Mouse (Mus musculus) spleen, postnatal 14 days (tissue): ENCODE data around the gene Amy1.
"Not testable (repeated sequence)": the region's sequence is repeated elsewhere in the genome, so short reads cannot be mapped to it uniquely, and the experiment has no call there.

Source experiments
- DNase-seq, 2 experiments: peaks; one replicate each; pipeline ENCODE4 v3.0.0; 2021 to 2022; ENCODE audit warnings: low spot score in 2 of 2

The Amy1 gene

DNA sequence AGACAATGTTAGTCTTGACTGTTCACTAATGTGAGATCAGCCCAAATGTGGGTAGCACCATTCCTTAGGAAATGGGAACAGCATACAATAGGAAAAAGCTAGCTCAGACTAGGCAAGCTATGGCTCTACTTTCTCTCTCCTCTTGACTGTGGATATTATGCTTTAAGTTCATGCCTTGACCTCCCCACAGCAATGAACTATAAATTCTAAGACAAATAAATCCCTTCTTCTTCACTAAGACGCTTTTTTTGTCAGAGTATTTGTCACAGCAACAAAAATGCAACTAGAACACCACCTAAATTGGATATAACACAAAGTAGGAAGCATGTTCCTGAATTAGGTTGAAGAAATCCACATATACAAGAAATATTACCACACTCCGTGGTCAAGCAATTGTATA lies at the start of gene Amy1:
TSS of gene Amy1 (minus strand) at position 101 of the 400 bp plus-strand sequence.
- DNase-seq: no peak

- no peak for DNase-seq
Observed at GRCm38 (mm10) chr3:113654335-113654734, 47.8 kb upstream of the Amy1 start.

- DNase-seq: not testable (repeated sequence)
Observed at GRCm38 (mm10) chr3:113651386-113651785, 44.9 kb upstream of the Amy1 start.

DNA sequence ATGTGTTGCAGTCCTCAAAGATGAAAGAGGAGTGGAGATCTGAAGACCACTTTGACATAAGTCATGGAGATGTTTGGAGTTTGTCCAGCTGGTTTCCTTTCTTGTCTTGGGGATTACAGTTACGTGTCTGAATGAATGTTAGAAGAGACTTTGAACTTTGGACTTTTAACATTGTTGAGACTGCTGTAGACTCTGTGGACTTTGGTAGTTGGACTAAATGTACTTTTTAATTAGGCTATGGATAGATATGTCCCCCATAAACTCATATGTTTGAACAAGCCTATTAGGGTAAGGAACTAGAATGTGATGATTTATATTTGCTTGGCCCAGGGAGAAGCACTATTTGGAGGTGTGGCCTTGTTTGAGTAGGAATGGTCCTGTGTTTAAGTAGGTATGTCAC lies 33.0 kb upstream of the Amy1 start:
- no peak for DNase-seq

DNA sequence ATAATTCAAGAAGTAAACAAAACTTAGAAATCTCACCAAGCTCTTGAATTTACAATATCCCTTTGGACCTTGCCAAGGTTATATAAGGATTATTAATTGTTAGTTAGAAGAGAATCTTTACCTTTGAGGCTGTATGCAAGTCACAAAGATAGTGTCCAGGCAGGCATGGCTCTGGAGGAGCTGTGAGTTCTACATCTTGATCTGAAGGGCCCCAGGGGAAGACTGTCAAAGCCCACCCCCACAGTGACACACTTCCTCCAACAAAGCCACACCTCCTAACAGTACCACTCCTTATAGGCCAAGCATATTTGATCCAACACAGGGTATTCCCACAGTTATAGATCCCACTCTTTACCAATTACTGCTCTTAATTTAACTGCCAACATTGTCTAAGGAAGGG lies 27.7 kb upstream of the Amy1 start:
- DNase-seq: no peak

GRCm38 (mm10) chr3:113631611-113632010 lies 25.1 kb upstream of the Amy1 start:
- DNase-seq: no peak

- no peak for DNase-seq
Observed at GRCm38 (mm10) chr3:113630564-113630963, 24.1 kb upstream of the Amy1 start.

DNA sequence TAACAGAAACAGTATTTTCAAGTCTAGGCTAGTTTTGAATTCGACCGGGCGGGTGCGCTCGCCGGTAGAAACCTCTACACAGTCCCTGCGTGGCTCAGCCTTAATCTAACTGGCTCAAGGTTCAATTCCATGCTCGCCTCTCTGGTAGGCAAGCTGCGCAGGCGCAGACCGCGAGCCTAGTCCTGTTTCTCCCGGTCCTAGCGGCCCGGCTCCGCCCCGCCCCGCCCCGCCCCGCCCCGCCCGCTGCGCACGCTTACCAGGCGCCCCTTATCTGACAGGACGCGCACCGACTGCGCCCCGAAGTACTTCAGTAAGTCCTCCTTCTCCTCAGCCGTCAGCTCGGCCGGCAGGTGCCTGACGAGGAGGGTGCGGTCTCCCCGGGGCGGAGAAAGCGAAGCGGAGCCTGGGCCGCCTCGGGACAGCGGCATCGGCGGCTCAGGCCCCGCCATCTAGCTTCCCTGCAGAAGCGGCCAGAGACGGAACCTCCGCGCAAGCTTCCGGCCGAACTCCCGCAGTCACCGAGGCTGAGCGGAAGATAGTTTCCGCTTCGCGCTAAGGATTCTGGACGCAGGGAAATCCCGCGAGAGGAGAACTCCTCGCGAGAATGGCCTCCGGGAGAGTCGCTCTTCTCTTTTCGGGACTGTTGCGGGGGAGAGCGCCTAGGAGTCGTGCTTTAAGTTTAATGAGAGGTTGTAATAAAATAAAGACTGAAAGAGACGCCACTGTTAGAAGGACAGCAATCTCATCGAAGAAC lies 23.3 kb upstream of the Amy1 start, which contains the start of gene Rnpc3:
TSS of gene Rnpc3 (minus strand) at position 544 of the 754 bp plus-strand sequence.
- peak; percentile 87 to 90 for DNase-seq

DNA sequence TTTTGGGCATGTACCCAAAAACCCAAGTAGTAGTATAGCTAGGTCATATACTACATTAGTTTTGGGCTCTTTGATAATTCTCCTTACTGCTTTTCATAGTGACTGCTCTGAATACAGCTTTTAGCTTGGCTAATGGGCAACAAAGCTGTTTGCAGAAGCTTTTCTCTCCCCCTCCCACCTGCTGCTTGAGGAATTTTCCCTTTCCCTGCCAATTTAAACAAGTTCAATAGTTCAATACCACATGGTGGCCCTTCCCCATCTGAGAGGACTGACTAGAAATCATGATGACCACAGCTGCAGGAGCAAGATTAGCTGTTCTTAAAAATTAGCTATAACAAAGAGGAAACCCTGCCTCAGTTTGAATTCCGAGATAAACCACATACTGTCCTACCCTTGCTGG lies 15.7 kb downstream of the Amy1 start:
- no peak for DNase-seq

DNA sequence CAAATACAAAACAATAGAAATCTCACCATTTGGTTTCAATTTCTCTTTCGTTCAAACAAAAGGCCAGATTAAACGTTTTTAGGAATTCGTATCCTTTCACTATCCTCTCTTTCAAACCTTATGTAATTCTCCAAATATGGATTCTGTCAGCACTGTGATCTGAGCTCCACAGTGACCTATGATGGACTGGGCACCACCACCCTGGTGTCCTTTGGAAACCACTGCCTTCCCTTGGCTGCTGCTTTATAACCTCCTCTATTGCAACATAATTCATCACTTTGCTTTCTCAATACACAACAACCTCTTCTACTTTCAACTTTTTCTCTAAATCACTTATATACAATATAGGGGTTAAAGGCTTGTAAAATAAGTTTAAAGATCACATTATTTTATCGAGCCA lies 31.9 kb downstream of the Amy1 start:
- DNase-seq: no peak

- no peak for DNase-seq
Observed at GRCm38 (mm10) chr3:113574138-113574537, 32.4 kb downstream of the Amy1 start.

DNA sequence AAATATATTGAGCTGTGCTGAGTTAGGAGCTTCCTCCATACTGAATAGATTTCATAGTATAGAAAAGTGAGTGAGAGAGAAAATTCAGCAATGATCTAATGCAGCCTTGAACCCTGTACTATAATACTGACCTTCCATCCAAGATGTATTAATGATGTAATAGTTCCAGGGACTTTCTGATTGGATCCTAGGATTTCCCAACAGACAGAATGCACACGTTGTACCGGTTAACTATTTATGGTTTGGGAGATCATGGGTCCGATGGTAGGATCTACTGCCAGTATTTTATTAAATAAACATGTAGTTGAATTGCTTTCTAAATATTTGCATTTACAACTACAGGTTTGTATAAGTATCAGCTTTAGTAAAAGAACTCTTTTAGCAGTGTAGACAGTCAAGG lies 34.3 kb downstream of the Amy1 start:
- DNase-seq: no peak

- no peak for DNase-seq
Observed at GRCm38 (mm10) chr3:113539692-113540091, 66.8 kb downstream of the Amy1 start.

DNA sequence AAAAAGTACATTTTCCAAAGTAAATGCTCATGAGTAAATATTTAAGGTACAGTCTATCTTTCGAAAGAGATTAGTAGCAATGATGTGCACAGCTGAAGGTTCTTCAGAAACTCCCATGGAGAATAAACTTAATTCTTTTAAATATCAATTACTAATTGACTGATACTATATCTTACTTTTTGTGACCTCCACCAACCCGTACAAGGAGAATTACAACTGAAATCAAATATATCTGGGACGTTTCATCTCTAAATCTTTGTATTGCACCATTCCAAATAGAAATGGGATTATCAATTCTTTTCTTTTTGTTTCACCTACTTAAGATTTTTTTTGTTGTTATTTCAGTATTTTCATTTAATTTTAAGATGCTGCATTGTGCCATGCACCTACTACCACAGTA lies 74.2 kb downstream of the Amy1 start, which contains the start of gene Amy2a1:
TSS of gene Amy2a1 (minus strand) at position 101 of the 400 bp plus-strand sequence.
- not testable (repeated sequence) for DNase-seq
